Mouse (Mus musculus) stomach, embryonic 15.5 days (tissue): ENCODE results near the gene Nudt3. TPM values are rescaled to one million over a fixed set of nuclear protein-coding genes. Genes with fewer than 3 reads are reported as not detected.

Experiments used
- ATAC-seq: fragments of 200-750 bp; cut with Nextera tagmentation; 2 replicates; pipeline ENCODE4 v1.8.0; 2017; ENCODE audit warnings: low read depth, moderate number of reproducible peaks, moderate TSS enrichment; ENCODE audit not compliant: insufficient read depth, low FRiP score
- H3K27ac ChIP-seq: fragments of 300-500 bp; sonication (generic); 2 replicates; pipeline ENCODE4 v1.5.1; 2015; ENCODE audit warnings: mild to moderate bottlenecking, inconsistent platforms
- H3K27me3 ChIP-seq: fragments of 300-500 bp; sonication (generic); replicated peaks from 2 replicates; pipeline ENCODE4 v1.6.1; 2015; ENCODE audit warnings: inconsistent platforms
- H3K36me3 ChIP-seq: fragments of 300-500 bp; sonication (generic); 2 replicates; pipeline ENCODE4 v1.6.1; 2015; ENCODE audit warnings: inconsistent platforms
- H3K4me1 ChIP-seq: fragments of 300-500 bp; sonication (generic); 2 replicates; pipeline ENCODE4 v1.6.1; 2015; ENCODE audit warnings: inconsistent platforms
- H3K4me2 ChIP-seq: fragments of 300-500 bp; sonication (generic); 2 replicates; pipeline ENCODE4 v1.6.1; 2015; ENCODE audit warnings: mild to moderate bottlenecking, inconsistent platforms
- H3K4me3 ChIP-seq: fragments of 300-500 bp; sonication (generic); replicated peaks from 2 replicates; pipeline ENCODE4 v1.5.1; 2015; ENCODE audit warnings: inconsistent platforms
- H3K9ac ChIP-seq: fragments of 300-500 bp; sonication (generic); 2 replicates; pipeline ENCODE4 v1.6.1; 2015; ENCODE audit warnings: inconsistent platforms
- H3K9me3 ChIP-seq: fragments of 300-500 bp; sonication (generic); 2 replicates; pipeline ENCODE4 v1.6.1; 2016; ENCODE audit warnings: inconsistent platforms
- WGBS: fragments of 180-500 bp; shearing (Covaris S2); methylation state at CpG from one replicate; pipeline ENCODE4 v1.1.7; 2015; 5-methylcytosine and 5-hydroxymethylcytosine counted together
- polyA plus RNA-seq: library from polyadenylated mRNA; unstranded; fragments of >200 nt; fragmentation: Nextera tagmentation; extraction: Ambion mirVana; gene quantifications from 2 replicates; pipeline ENCODE4 v1.2.1, GENCODE M21; 2015

Nudt3 gene
- polyA plus RNA-seq, 1 experiment from 2014 or later: 79.3 TPM

DNA sequence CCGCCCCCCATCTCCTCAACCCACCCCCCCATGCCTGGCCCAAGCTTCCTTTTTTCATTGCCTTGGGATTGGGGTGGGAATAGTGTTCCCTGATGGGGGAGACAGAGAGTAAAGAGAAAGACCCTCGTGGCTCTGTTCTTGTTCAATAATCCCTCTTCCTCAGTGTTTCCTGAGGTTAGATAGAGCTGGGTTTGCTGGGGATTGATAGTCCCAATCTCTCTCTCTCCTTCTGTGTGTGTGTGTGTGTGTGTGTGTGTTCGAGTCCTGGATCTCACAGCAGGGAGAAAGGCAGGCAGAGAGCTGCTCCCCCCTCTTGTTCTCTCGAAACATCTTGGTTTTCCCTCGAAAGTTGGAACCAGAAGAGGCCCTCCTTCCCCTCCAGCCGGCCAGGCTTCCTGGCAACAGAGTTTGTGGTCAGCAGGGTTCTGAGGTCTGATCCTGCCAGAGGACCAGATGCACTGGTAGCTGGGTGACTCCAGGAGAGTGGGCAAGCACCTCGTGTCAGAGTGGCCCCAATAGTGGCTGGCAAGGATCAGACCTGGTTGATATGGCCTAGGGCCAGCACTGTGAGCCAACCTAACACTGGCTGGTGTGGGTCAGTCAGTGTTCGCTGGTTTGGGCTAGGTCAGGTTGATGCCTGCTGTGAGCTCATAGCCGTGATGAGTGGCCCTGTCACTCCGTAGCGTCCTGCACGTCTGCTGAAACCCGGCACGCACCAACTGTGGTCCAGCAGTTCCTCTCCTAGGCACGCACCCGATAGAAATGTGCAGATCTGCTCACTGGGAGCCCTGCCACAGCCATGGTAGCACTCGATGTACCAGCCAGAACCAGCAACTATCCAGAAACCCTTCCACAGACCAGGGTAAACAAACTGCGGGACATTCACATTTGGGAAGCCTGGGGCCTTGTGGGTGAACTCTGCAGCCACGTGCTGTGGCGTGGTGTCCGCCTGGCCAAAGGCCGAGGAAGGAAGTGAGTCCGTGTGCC, 70.8 kb downstream of the Nudt3 start:
- no peak for ATAC-seq
- H3K27ac ChIP-seq: no peak overlapping the region
- H3K4me3 ChIP-seq: no peak overlapping the region

DNA sequence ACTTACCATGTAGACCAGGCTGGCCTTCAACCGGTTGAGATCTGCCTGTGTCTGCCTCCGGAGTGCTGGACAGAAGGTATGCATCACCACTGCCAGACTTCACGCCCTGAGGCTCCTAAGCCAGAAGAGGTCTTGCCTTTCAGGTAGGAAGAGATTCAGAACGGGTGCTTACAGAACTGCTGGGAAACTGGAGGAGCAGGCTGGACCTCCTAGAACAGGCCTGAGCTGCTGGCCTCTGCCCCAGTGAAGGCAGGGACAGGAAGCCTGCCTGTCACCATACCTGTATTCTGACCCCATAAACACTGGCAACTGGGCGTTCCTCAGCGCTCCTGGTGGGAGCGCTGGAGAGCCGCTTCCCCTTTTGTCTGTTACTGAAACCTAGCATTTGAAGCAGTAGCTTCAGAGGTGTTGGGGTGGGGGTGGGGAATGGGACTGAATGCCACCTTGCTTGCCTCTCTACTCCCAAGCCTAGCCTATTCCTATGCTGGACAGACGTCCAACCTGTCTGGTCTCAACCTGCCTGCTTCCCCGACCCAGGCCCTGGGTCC, 71.8 kb downstream of the Nudt3 start:
- Histone ChIP-seq H3K4me2 (no peak overlapping the region), H3K27ac (no peak overlapping the region), H3K36me3 (no peaks in the 10 kb centered on the region), H3K9ac (no peak overlapping the region), H3K4me1 (peaks cover 20% of the 10 kb centered on the region), H3K4me3 (no peak overlapping the region), H3K9me3 (no peaks in the 10 kb centered on the region), H3K27me3 (no peaks in the 10 kb centered on the region)
- no peak for ATAC-seq
- 67% methylated on average over 10 of the region's 10 CpGs for WGBS

More for the DNA sequence above, 70.8 kb downstream of the Nudt3 start:
- 71% methylated on average over 23 of the region's 23 CpGs for WGBS
- no peak overlapping the region for H3K9ac ChIP-seq
- peaks cover 20% of the 10 kb centered on the region for H3K4me1 ChIP-seq
- no peaks in the 10 kb centered on the region for H3K27me3 ChIP-seq
- no peaks in the 10 kb centered on the region for H3K9me3 ChIP-seq
- H3K4me2 ChIP-seq: no peak overlapping the region
- no peaks in the 10 kb centered on the region for H3K36me3 ChIP-seq

DNA sequence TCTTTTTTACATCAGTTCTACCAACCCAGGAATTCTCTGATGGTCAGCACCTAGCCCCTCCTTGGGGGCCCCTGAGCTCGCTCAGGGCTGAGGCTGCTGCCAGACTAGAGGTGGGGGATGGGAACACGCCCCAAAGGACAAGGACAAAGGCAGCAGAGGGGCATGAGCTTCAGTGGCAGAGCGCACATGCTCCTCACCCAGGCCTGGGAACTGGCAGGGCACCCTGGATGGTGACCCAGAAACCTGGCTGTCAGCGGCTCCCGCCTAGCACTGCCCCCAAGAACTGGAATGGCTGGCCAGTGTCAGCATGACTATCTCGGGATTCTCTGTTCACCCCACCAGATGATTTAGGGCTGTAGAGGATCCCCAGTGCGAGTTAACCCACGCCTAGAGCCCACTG, 74.1 kb downstream of the Nudt3 start:
- no peak for ATAC-seq
- no peak overlapping the region for H3K9ac ChIP-seq
- H3K9me3 ChIP-seq: no peaks in the 10 kb centered on the region
- no peak overlapping the region for H3K4me3 ChIP-seq
- 55% methylated on average over 8 of the region's 8 CpGs for WGBS
- no peaks in the 10 kb centered on the region for H3K36me3 ChIP-seq
- no peak overlapping the region for H3K4me2 ChIP-seq
- no peaks in the 10 kb centered on the region for H3K27me3 ChIP-seq
- H3K27ac ChIP-seq: no peak overlapping the region
- no peaks in the 10 kb centered on the region for H3K4me1 ChIP-seq

DNA sequence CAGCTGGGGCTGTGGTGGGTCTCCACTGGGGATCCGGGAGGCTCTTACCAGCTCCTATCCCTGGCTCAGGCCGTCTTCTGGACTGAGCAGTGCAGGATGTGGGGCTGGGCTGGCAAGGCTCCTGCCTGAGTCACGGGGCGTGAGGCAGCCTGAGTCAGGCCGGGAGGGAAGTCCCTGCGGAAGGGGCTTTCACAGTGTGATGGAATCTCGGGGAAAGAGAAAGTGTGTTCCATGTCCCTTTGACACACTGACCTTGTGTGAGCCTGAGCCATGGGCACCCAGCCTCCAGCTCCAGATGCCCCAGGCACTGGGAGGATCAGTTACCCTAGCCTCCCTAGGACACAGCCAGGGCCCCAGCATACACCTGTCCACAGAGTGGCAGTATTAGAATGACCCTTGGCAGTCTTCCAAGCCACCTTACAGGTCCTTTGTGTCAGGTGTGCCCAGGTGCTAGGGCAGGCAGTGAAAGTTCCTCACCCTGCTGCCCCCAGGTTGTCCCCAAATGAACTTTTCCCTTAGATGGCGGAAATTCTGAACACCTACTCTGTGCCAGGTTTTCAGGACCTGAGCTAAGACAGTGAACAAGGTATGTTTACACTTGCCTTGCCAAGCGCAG, 75.9 kb downstream of the Nudt3 start:
- Histone ChIP-seq H3K4me1 (no peaks in the 10 kb centered on the region), H3K9me3 (no peaks in the 10 kb centered on the region), H3K4me2 (no peak overlapping the region), H3K4me3 (no peak overlapping the region), H3K27me3 (no peaks in the 10 kb centered on the region), H3K27ac (no peak overlapping the region), H3K36me3 (no peaks in the 10 kb centered on the region), H3K9ac (no peak overlapping the region)
- peak; percentile 56; the same call in 1 of the 2 replicates for ATAC-seq
- WGBS: 58% methylated on average over 9 of the region's 9 CpGs

DNA sequence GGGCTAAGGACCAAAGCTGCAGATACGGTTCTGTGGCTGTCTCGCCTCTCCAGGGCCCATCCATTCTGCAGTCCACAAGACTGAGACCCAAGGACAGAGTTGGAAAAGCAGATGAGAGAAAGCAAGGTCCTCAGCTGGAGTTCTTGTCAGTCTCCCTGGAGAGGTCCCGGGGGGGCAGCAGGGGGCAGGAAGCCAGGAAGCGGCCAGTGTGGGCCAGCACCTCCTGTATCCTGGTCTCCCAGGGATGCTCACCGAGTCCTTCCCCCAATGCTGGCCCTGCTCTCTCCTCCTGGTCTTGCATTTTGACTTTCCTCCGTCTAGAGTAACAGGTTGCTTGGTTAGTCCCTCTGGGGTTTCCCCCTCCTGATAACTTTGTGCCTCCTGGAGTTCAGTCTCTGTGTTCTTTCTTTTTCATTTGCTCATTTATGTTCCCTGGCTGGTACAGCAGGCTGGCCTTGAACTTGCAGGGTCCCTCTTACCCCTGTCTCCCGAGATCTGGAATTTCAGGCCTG, 76.7 kb downstream of the Nudt3 start:
- Histone ChIP-seq H3K9me3 (no peaks in the 10 kb centered on the region), H3K4me2 (no peak overlapping the region), H3K36me3 (no peaks in the 10 kb centered on the region), H3K9ac (no peak overlapping the region), H3K4me3 (no peak overlapping the region), H3K27ac (no peak overlapping the region), H3K27me3 (no peaks in the 10 kb centered on the region), H3K4me1 (no peaks in the 10 kb centered on the region)
- ATAC-seq: no peak
- 71% methylated on average over 7 of the region's 7 CpGs for WGBS

DNA sequence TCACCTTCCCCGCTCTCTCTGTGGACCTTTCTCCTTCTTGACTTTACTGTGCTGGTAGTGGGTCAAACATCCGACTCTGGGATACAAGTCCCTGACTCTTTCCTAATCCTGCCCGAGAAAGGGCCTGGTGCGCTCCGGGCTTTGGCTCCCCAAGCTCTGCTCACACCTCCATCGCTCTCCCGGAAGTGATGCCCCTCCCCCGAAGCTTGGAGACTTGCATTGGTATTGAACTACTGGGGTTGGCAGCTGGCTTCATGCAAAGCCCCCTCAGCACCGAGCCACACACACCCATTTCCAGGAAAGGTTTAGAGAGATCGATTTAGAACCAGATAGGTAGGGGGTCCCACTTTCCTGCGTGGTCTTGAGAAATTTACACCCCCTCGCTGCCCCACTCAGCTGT, 77.3 kb downstream of the Nudt3 start:
- Histone ChIP-seq H3K4me1 (no peaks in the 10 kb centered on the region), H3K4me2 (no peak overlapping the region), H3K9me3 (no peaks in the 10 kb centered on the region), H3K36me3 (no peaks in the 10 kb centered on the region), H3K27me3 (no peaks in the 10 kb centered on the region), H3K27ac (no peak overlapping the region), H3K9ac (no peak overlapping the region), H3K4me3 (no peak overlapping the region)
- WGBS: 47% methylated on average over 12 of the region's 12 CpGs
- ATAC-seq: no peak

DNA sequence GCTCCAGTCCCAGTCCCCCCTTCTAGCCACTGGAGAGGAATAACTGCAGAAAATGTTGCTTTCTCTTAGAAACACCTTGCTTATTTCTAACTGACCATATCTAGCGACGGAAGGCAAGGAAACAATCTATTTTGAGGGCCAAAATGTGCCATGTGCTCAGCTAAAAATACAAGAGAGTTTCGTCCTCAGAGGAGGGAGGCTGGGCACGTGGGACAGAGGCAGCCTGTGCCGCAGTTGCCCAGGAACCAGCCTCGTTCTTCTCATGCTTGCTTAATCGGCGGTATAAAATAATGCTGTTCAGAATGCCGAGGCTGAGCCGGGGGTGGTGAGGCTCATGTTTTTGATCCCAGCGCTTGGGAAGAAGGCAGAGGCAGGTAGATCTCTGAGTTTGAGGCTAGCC, 78.7 kb downstream of the Nudt3 start:
- Histone ChIP-seq H3K9ac (no peak overlapping the region), H3K4me1 (no peaks in the 10 kb centered on the region), H3K4me2 (no peak overlapping the region), H3K27ac (no peak overlapping the region), H3K27me3 (no peaks in the 10 kb centered on the region), H3K36me3 (no peaks in the 10 kb centered on the region), H3K4me3 (no peak overlapping the region), H3K9me3 (no peaks in the 10 kb centered on the region)
- 86% methylated on average over 11 of the region's 11 CpGs for WGBS
- no peak for ATAC-seq

DNA sequence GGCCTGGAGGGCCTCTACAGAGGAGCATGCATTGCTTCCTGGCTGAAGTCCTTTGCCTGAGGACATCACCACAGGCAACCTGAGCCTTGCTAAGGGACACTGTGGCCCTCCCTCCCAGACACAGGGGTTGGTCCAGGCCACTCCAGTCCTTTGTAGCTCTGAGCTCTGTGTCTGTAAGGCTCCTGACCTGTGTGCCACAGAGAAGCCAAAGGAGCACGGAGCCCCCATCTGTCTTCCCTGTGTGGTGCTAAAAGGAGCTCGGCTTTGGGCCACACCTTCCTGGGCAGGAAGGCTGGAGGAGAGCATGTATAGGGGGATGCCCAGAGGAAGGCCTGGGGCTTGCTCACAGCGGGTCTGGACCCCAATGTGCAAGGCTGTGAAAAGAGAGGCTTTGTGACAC, 81.3 kb downstream of the Nudt3 start:
- H3K4me3 ChIP-seq: no peak overlapping the region
- H3K27ac ChIP-seq: no peak overlapping the region
- H3K27me3 ChIP-seq: no peaks in the 10 kb centered on the region
- H3K9ac ChIP-seq: no peak overlapping the region
- WGBS: 71% methylated on average over 3 of the region's 3 CpGs
- H3K4me1 ChIP-seq: no peaks in the 10 kb centered on the region
- H3K36me3 ChIP-seq: no peaks in the 10 kb centered on the region
- H3K4me2 ChIP-seq: no peak overlapping the region
- no peaks in the 10 kb centered on the region for H3K9me3 ChIP-seq
- ATAC-seq: no peak

DNA sequence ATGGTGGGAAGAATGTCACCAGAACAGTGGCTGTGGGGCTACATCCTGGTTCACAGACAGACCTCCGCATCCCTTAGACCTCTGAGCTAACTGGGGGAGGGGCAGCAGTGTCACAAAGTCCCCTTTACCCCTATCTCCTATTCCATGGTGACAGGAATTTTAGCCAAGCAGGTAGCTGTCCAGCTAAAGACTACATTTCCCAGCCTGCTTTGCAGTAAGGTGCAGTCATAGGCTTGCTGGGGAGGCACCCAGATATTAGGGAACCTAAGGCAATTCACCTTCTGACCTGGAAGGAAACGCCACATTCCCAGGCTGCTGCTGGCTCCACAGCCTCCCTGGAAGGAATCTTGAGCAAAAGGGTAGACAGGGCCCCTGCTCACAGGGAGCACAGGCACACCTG, 82.0 kb downstream of the Nudt3 start:
- WGBS: 56% methylated on average over 2 of the region's 2 CpGs
- Histone ChIP-seq H3K9ac (no peak overlapping the region), H3K4me3 (no peak overlapping the region), H3K27ac (no peak overlapping the region), H3K36me3 (no peaks in the 10 kb centered on the region), H3K4me2 (no peak overlapping the region), H3K4me1 (no peaks in the 10 kb centered on the region), H3K27me3 (no peaks in the 10 kb centered on the region), H3K9me3 (no peaks in the 10 kb centered on the region)
- no peak for ATAC-seq

DNA sequence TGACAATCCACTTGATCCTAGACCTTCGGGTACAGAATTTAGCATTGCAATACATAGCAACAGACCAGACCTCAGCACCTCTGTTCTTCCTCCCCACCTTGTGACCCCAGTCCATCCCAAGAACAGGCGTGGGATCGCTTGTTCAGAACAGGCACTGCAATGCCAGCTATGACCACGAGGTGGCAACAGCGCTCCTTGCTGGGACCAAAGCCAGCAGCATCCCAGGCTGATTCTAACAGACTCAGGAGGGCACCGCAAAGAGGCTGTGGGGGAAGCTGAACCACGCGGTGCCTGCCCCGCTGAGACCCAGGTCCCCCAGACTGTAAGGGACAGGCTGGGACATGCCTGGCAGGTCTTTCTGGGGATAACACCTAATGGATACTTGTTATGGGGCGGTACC, 88.6 kb downstream of the Nudt3 start:
- Histone ChIP-seq H3K36me3 (no peaks in the 10 kb centered on the region), H3K27ac (no peak overlapping the region), H3K4me3 (no peak overlapping the region), H3K4me1 (peaks cover 2% of the 10 kb centered on the region; the same call in 1 of the 2 replicates), H3K4me2 (no peak overlapping the region), H3K9me3 (no peaks in the 10 kb centered on the region), H3K9ac (no peak overlapping the region), H3K27me3 (no peaks in the 10 kb centered on the region)
- ATAC-seq: peak; percentile 31; the same call in 1 of the 2 replicates
- 4% methylated on average over 10 of the region's 10 CpGs for WGBS

DNA sequence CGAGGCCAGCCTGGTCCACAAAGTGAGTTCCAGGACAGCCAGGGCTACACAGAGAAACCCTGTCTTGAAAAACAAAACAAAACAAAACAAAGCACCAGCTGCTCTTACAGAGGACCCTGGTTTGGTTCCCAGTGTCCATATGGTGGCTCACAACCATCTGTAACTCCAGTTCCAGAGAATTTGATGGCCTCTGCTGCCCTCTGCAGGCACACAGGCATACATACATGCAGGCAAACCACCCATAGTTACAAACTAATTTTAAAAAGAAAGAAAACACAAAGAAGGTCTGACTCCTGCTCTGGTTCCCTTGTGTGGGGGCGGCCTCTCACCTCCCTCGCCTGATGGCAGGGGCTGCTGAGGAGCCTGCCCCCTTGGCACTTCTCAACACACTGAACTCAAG, 89.9 kb downstream of the Nudt3 start:
- Histone ChIP-seq H3K4me3 (no peak overlapping the region), H3K4me2 (no peak overlapping the region), H3K9ac (no peak overlapping the region), H3K9me3 (no peaks in the 10 kb centered on the region), H3K36me3 (no peaks in the 10 kb centered on the region), H3K27me3 (no peaks in the 10 kb centered on the region), H3K27ac (no peak overlapping the region), H3K4me1 (peaks cover 2% of the 10 kb centered on the region; the same call in 1 of the 2 replicates)
- WGBS: 89% methylated on average over 3 of the region's 3 CpGs
- ATAC-seq: no peak

DNA sequence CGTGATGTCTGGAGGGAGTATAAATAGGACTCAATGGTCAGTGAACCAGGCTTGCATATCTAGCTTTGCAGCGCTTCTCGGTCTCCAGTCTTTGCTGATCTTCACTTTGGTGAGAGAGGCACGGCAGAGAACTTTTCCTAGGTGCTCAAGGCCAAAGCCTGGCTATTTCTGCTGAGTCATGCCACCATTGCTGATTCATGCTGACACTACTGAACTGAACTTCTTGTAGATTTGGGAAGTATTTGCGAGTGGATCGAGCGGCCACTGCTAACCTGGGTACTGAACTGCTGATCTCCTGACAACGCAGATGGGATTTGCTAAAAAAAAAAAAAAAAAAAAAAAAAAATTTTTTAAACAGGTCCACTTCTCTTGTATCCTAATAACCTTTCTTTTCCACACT, 91.2 kb downstream of the Nudt3 start:
- Histone ChIP-seq H3K4me3 (no peak overlapping the region), H3K9ac (no peak overlapping the region), H3K4me2 (no peak overlapping the region), H3K9me3 (no peaks in the 10 kb centered on the region), H3K27ac (no peak overlapping the region), H3K4me1 (peaks cover 2% of the 10 kb centered on the region; the same call in 1 of the 2 replicates), H3K36me3 (no peaks in the 10 kb centered on the region), H3K27me3 (no peaks in the 10 kb centered on the region)
- 85% methylated on average over 8 of the region's 8 CpGs for WGBS
- ATAC-seq: no peak
